ENCODE assay signal across 9 mouse cellular contexts in the genomic region with DNA sequence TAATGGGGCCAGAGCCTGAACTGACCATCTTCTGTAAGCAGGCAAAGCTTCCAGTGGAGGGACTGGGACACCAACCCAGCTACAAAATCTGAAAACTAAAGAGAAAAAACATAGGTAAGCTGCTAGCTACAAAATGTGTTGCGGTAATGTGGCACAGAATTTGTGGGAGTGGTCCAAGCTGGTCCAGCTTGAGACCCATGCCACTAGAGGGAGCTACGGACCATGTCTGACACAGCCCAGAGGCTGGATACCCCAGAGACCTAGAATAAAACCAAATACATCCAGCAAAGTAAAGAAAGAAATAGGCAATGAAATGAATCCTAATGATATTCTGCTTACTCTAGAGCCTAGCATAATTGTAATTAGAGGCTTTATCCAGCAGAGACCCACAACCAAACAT.
DNase-seq lines count a peak whose midpoint lies in the region; ATAC-seq and TF ChIP-seq lines count a peak whose summit lies in the region.
"Had no signal": no experiment of that assay in that cellular context is flagged by ENCODE, and none has a peak within 500 bp of the region (broad histone marks: within the 10 kb centered on the region; RNA-seq: fewer than 3 reads in every experiment).

No protein-coding gene starts in this region.

- TF ChIP-seq POLR2A in ES-Bruce4 (IDR thresholded peaks at IDR 0.05; ENCODE audit: insufficient read depth, low read length) = no peak

- H3K27me3 ChIP-seq in ES-Bruce4 (ENCODE audit: control insufficient read depth, insufficient read depth, low read length, poor library complexity, severe bottlenecking) = no peaks in the 10 kb centered on the region
- no peaks in the 10 kb centered on the region for H3K27me3 ChIP-seq in forebrain, embryonic 13.5 days
- H3K27me3 ChIP-seq in neural tube, embryonic 11.5 days (ENCODE audit: control insufficient read depth, insufficient read depth, low read length) = no peaks in the 10 kb centered on the region
- H3K27me3 ChIP-seq: embryonic facial prominence, embryonic 13.5 days had no signal

- ATAC-seq in forebrain, embryonic 13.5 days = peak; percentile 75; the same call in 1 of the 2 replicates
- ATAC-seq in neural tube, embryonic 11.5 days (ENCODE audit: insufficient read depth, low FRiP score, low TSS enrichment) = no peak

- H3K4me3 ChIP-seq in ES-Bruce4 (ENCODE audit: low read depth, low read length) = no peak overlapping the region
- H3K4me3 ChIP-seq in forebrain, embryonic 13.5 days = no peak overlapping the region
- H3K4me3 ChIP-seq in neural tube, embryonic 11.5 days (ENCODE audit: low read depth, low read length) = no peak overlapping the region
- H3K4me3 ChIP-seq: embryonic facial prominence, embryonic 13.5 days had no signal

- no peak overlapping the region for H3K4me2 ChIP-seq in forebrain, embryonic 13.5 days
- H3K4me2 ChIP-seq in neural tube, embryonic 11.5 days (ENCODE audit: low read depth) = no peak overlapping the region
- H3K4me2 ChIP-seq: embryonic facial prominence, embryonic 13.5 days had no signal

- H3K4me1 ChIP-seq in ES-Bruce4 (ENCODE audit: control insufficient read depth, insufficient read depth, low read length) = no peaks in the 10 kb centered on the region
- H3K4me1 ChIP-seq in forebrain, embryonic 13.5 days = no peaks in the 10 kb centered on the region
- H3K4me1 ChIP-seq in neural tube, embryonic 11.5 days (ENCODE audit: control insufficient read depth, insufficient read depth, low read length) = no peaks in the 10 kb centered on the region
- H3K4me1 ChIP-seq: embryonic facial prominence, embryonic 13.5 days had no signal

- peak; percentile 28 for DNase-seq in layer of hippocampus, adult 11-12 months (ENCODE audit: low spot score)
- no peak for DNase-seq in layer of hippocampus, adult 9-11 months
- peak; percentile 28 for DNase-seq in adrenal gland, postnatal 25 days
- peak; percentile 72 for DNase-seq in kidney, postnatal 10 days
- DNase-seq in neural tube, embryonic 11.5 days (ENCODE audit: low spot score) = peak; percentile 49
- no peak for DNase-seq in spleen, adult 12 weeks (ENCODE audit: low spot score)

- TF ChIP-seq CTCF in ES-Bruce4 (IDR thresholded peaks at IDR 0.05; ENCODE audit: low read depth, low read length) = peak; percentile 85

- H3K27ac ChIP-seq in ES-Bruce4 (ENCODE audit: insufficient read depth, low read length) = no peak overlapping the region
- H3K27ac ChIP-seq in forebrain, embryonic 13.5 days = no peak overlapping the region
- no peak overlapping the region for H3K27ac ChIP-seq in neural tube, embryonic 11.5 days (ENCODE audit: low read depth, low read length)
- H3K27ac ChIP-seq: embryonic facial prominence, embryonic 13.5 days had no signal

- no peaks in the 10 kb centered on the region for H3K36me3 ChIP-seq in ES-Bruce4 (ENCODE audit: control insufficient read depth, insufficient read depth, low read length, poor library complexity, severe bottlenecking)
- H3K36me3 ChIP-seq in forebrain, embryonic 13.5 days (ENCODE audit: poor library complexity, severe bottlenecking) = no peaks in the 10 kb centered on the region; the same call in 1 of the 2 replicates
- H3K36me3 ChIP-seq in neural tube, embryonic 11.5 days (ENCODE audit: control insufficient read depth, insufficient read depth, low read length) = no peaks in the 10 kb centered on the region
- H3K36me3 ChIP-seq: embryonic facial prominence, embryonic 13.5 days had no signal

- TF ChIP-seq EP300 in ES-Bruce4 (IDR thresholded peaks at IDR 0.05; ENCODE audit: insufficient read depth, low read depth, low read length) = no peak

- H3K9me3 ChIP-seq in ES-Bruce4 (replicated peaks; ENCODE audit: control insufficient read depth, insufficient read depth, low read length, poor library complexity, severe bottlenecking) = no peaks in the 10 kb centered on the region
- H3K9me3 ChIP-seq in forebrain, embryonic 13.5 days (replicated peaks) = no peaks in the 10 kb centered on the region
- H3K9me3 ChIP-seq in neural tube, embryonic 11.5 days (ENCODE audit: control insufficient read depth, low read length) = no peaks in the 10 kb centered on the region
- H3K9me3 ChIP-seq: embryonic facial prominence, embryonic 13.5 days had no signal

- 25% methylated on average over 2 of the region's 2 CpGs for WGBS in forebrain, embryonic 13.5 days
- 34% methylated on average over 2 of the region's 2 CpGs for WGBS in neural tube, embryonic 11.5 days

- no peak overlapping the region for H3K9ac ChIP-seq in ES-Bruce4 (ENCODE audit: low read depth, poor library complexity, severe bottlenecking)
- no peak overlapping the region for H3K9ac ChIP-seq in forebrain, embryonic 13.5 days
- no peak overlapping the region for H3K9ac ChIP-seq in neural tube, embryonic 11.5 days (ENCODE audit: low read length)
- H3K9ac ChIP-seq: embryonic facial prominence, embryonic 13.5 days had no signal

Comparison
In these comparisons a context has a peak if more than half of its experiments do, and no peak if none do; other contexts are left out.
1. DNase-seq: peak in layer of hippocampus, adult 11-12 months (single experiment), adrenal gland, postnatal 25 days (single experiment), kidney, postnatal 10 days (single experiment) and neural tube, embryonic 11.5 days (single experiment); none in layer of hippocampus, adult 9-11 months (single experiment) and spleen, adult 12 weeks (single experiment).